Mouse (Mus musculus): ENCODE results near the gene Bhlhe41. TPM values are rescaled to one million over a fixed set of nuclear protein-coding genes. Genes with fewer than 3 reads are reported as not detected.

Gene Bhlhe41
- polyA plus RNA-seq, 1 experiment, result 15.6 TPM

DNA sequence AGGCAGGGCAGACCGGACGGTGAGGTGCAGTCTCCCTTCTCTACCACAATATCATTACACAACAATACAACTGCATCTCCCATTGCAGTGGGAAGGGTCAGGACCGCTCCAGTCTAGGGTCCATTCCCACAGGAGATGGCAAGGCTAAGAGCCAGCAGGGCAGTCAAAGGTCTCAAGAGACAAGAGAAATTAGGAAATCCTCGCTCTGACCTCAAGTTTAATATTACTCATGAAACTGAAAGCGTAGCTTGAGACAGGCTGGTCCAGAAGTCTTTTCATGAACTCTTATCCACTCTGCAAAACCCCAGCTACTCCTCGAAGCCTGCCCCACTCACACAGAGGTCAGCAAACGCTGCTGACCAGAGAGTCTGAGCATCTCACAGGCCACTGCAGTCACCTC lies 7.9 kb downstream of the Bhlhe41 start:
- Histone ChIP-seq H3ac (ENCODE audit: control insufficient read depth, insufficient read length) (no peak overlapping the region), H3K79me2 (ENCODE audit: control insufficient read depth, insufficient read depth) (peaks cover 38% of the 10 kb centered on the region), H3K36me3 (ENCODE audit: control insufficient read depth, insufficient read depth) (no peaks in the 10 kb centered on the region), H3K4me3 (no peak overlapping the region), H3K27me3 (ENCODE audit: control insufficient read depth, insufficient read depth, insufficient read length) (no peaks in the 10 kb centered on the region), H3K4me2 (ENCODE audit: low read depth) (no peak overlapping the region)
- TF ChIP-seq POLR2AphosphoS2 (IDR thresholded peaks at IDR 0.05; ENCODE audit: insufficient read length, low read depth) (peak; percentile 67), POLR2A (IDR thresholded peaks at IDR 0.05; ENCODE audit: insufficient read length, low read depth) (no peak), CEBPB (IDR thresholded peaks at IDR 0.05; ENCODE audit: insufficient read depth, poor library complexity, severe bottlenecking) (no peak), TCF3 (IDR thresholded peaks at IDR 0.05; ENCODE audit: insufficient read length, low read depth) (no peak), MAX (IDR thresholded peaks at IDR 0.05; ENCODE audit: low read depth) (no peak)

DNA sequence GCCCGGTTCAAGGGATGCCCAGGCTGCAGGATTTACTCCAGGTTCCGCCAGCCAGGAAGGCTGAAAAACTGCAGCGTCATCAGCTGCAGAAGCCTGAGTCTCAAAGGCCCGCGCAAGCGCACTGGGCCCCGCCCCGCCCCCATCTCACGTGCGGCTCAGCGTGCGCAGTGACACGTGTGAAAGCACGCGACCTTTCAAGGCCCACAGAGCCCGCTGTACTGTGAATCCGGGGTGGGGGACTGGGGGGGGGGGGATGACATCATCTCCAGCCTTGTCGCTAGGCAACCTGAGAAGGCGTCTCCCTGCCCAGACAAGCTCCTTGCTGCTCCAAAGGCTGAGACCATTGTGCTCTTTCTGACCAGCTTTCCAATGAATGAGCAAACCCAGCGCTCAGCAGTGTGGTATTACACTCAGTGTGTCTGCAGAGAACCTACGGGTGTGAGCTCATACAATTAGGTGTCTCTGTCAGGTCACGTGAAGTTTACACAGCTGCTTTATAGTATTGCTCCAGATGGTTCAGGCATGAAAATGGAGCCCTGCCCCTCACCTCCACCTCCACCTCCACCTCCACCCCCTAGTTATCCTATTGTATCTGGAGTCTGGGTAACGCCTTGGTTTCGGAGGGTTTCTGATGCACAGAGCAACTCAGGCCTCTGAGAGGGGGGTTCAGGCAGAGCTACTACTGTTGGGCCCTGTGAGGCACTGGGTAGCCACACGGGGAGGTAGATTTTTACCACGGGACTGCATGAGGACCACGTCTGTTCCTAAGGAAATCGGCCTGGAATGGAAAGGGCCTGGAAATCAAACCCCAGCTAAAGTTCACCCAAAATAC lies 9.4 kb downstream of the Bhlhe41 start:
- Histone ChIP-seq H3K4me3 (peak overlapping the region; percentile 5), H3ac (ENCODE audit: control insufficient read depth, insufficient read length) (no peak overlapping the region), H3K27me3 (ENCODE audit: control insufficient read depth, insufficient read depth, insufficient read length) (no peaks in the 10 kb centered on the region), H3K4me2 (ENCODE audit: low read depth) (peak overlapping the region; percentile 84), H3K79me2 (ENCODE audit: control insufficient read depth, insufficient read depth) (peaks cover 23% of the 10 kb centered on the region), H3K36me3 (ENCODE audit: control insufficient read depth, insufficient read depth) (no peaks in the 10 kb centered on the region)
- TF ChIP-seq MYOD1 (IDR thresholded peaks at IDR 0.05; ENCODE audit: control insufficient read depth in 1 of 3, insufficient read length in 2 of 3, low read depth in 2 of 3) (no peak), TCF12 (IDR thresholded peaks at IDR 0.05; ENCODE audit: insufficient read depth, poor library complexity, severe bottlenecking) (no peak), SRF (IDR thresholded peaks at IDR 0.05; ENCODE audit: control insufficient read depth, insufficient read length, low read depth) (no peak), MAX (IDR thresholded peaks at IDR 0.05; ENCODE audit: low read depth) (peak; percentile 94), TCF3 (IDR thresholded peaks at IDR 0.05; ENCODE audit: insufficient read length, low read depth) (no peak), CEBPB (IDR thresholded peaks at IDR 0.05; ENCODE audit: insufficient read depth, poor library complexity, severe bottlenecking) (no peak), REST (IDR thresholded peaks at IDR 0.05; ENCODE audit: insufficient read depth, insufficient read length) (no peak), MYOG (IDR thresholded peaks at IDR 0.05; ENCODE audit: control insufficient read depth in 1 of 3, insufficient read depth in 1 of 3, insufficient read length in 2 of 3, low read depth in 2 of 3) (peak in 1 of 3 experiments; percentile 37), E2F4 (IDR thresholded peaks at IDR 0.05; ENCODE audit: insufficient read depth) (no peak), POLR2AphosphoS2 (IDR thresholded peaks at IDR 0.05; ENCODE audit: insufficient read length, low read depth) (peak; percentile 73), USF1 (IDR thresholded peaks at IDR 0.05; ENCODE audit: low read depth) (peak; percentile 49), POLR2A (IDR thresholded peaks at IDR 0.05; ENCODE audit: insufficient read length, low read depth) (peak; percentile 27)

DNA sequence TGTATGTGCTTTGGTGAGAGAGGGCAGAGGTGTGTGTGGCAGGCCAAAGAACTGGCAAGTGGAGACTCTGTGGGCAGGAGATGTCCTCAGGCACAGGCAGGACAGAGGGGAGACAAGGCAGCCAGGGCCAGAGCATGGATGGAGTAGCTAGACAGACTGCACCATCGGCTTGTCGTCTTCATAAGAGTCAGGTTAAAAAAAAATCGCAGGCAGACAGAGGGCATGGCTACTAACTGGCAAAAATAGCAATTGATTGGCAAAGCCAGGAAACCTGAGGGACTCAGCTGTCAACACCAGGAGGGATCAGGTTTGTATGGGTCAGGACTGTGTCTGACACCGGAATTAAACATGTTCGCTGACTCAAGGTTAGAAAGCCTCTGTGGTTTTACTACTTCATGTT lies 10.6 kb downstream of the Bhlhe41 start:
- Histone ChIP-seq H3K79me2 (ENCODE audit: control insufficient read depth, insufficient read depth) (peaks cover 14% of the 10 kb centered on the region), H3ac (ENCODE audit: control insufficient read depth, insufficient read length) (no peak overlapping the region), H3K4me2 (ENCODE audit: low read depth) (peak overlapping the region; percentile 84), H3K4me3 (no peak overlapping the region), H3K36me3 (ENCODE audit: control insufficient read depth, insufficient read depth) (no peaks in the 10 kb centered on the region), H3K27me3 (ENCODE audit: control insufficient read depth, insufficient read depth, insufficient read length) (no peaks in the 10 kb centered on the region)
- TF ChIP-seq TCF3 (IDR thresholded peaks at IDR 0.05; ENCODE audit: insufficient read length, low read depth) (no peak), MYOD1 (IDR thresholded peaks at IDR 0.05; ENCODE audit: control insufficient read depth in 1 of 3, insufficient read length in 2 of 3, low read depth in 2 of 3) (peak in 1 of 3 experiments; percentile 29)

- Histone ChIP-seq H3ac (ENCODE audit: control insufficient read depth, insufficient read length) (no peak overlapping the region), H3K4me2 (ENCODE audit: low read depth) (no peak overlapping the region), H3K36me3 (ENCODE audit: control insufficient read depth, insufficient read depth) (no peaks in the 10 kb centered on the region), H3K4me3 (no peak overlapping the region), H3K27me3 (ENCODE audit: control insufficient read depth, insufficient read depth, insufficient read length) (no peaks in the 10 kb centered on the region), H3K79me2 (ENCODE audit: control insufficient read depth, insufficient read depth) (peaks cover 9% of the 10 kb centered on the region)
- TF ChIP-seq REST (IDR thresholded peaks at IDR 0.05; ENCODE audit: insufficient read depth, insufficient read length) (no peak), POLR2AphosphoS2 (IDR thresholded peaks at IDR 0.05; ENCODE audit: insufficient read length, low read depth) (no peak), TCF3 (IDR thresholded peaks at IDR 0.05; ENCODE audit: insufficient read length, low read depth) (no peak), MYOG (IDR thresholded peaks at IDR 0.05; ENCODE audit: control insufficient read depth in 1 of 3, insufficient read depth in 1 of 3, insufficient read length in 2 of 3, low read depth in 2 of 3) (no peak), SRF (IDR thresholded peaks at IDR 0.05; ENCODE audit: control insufficient read depth, insufficient read length, low read depth) (no peak), E2F4 (IDR thresholded peaks at IDR 0.05; ENCODE audit: insufficient read depth) (no peak), TCF12 (IDR thresholded peaks at IDR 0.05; ENCODE audit: insufficient read depth, poor library complexity, severe bottlenecking) (no peak), MAX (IDR thresholded peaks at IDR 0.05; ENCODE audit: low read depth) (no peak), POLR2A (IDR thresholded peaks at IDR 0.05; ENCODE audit: insufficient read length, low read depth) (no peak), MYOD1 (IDR thresholded peaks at IDR 0.05; ENCODE audit: control insufficient read depth in 1 of 3, insufficient read length in 2 of 3, low read depth in 2 of 3) (no peak), CEBPB (IDR thresholded peaks at IDR 0.05; ENCODE audit: insufficient read depth, poor library complexity, severe bottlenecking) (no peak), USF1 (IDR thresholded peaks at IDR 0.05; ENCODE audit: low read depth) (no peak)
Measured at GRCm38 (mm10) chr6:145853356-145854079, 11.8 kb downstream of the Bhlhe41 start.

Data from myocyte (in vitro differentiated cells).